ENCODE assay signal across 8 mouse cellular contexts in genomic region chr15:80977620-80978334, GRCm38 (mm10). TPM values are rescaled to one million over a fixed set of nuclear protein-coding genes. Genes with fewer than 3 reads are reported as not detected.
DNase-seq lines count a peak whose midpoint lies in the region; ATAC-seq and TF ChIP-seq lines count a peak whose summit lies in the region.

Gene Sgsm3 (plus strand): TSS chr15:80977765.

- under 1% methylated on average over 67 of the region's 67 CpGs for WGBS in heart, embryonic 10.5 days
- under 1% methylated on average over 67 of the region's 67 CpGs for WGBS in kidney, embryonic 15.5 days

- TF ChIP-seq POLR2A in bone marrow macrophage, adult 2 months (IDR thresholded peaks at IDR 0.05; ENCODE audit: borderline replicate concordance, low read depth, low read length), result no peak
- peak; percentile 81 for TF ChIP-seq POLR2A in embryonic fibroblast, embryonic 13.5 days (IDR thresholded peaks at IDR 0.05; ENCODE audit: low read depth, low read length)

- no peaks in the 10 kb centered on the region for H3K9me3 ChIP-seq in heart, embryonic 10.5 days
- no peaks in the 10 kb centered on the region for H3K9me3 ChIP-seq in kidney, embryonic 15.5 days (replicated peaks)

- peak within 1 kb of the TSS; percentile 89 for H3K4me3 ChIP-seq in bone marrow macrophage, adult 2 months (ENCODE audit: insufficient read depth, low read length)
- peak within 1 kb of the TSS; percentile 84 for H3K4me3 ChIP-seq in embryonic fibroblast, embryonic 13.5 days (ENCODE audit: insufficient read depth, low read length)
- peak within 1 kb of the TSS; percentile 96 for H3K4me3 ChIP-seq in heart, embryonic 10.5 days
- peak within 1 kb of the TSS; percentile 92 for H3K4me3 ChIP-seq in kidney, embryonic 15.5 days (replicated peaks)

- no peaks in the 10 kb centered on the region for H3K36me3 ChIP-seq in heart, embryonic 10.5 days
- no peaks in the 10 kb centered on the region for H3K36me3 ChIP-seq in kidney, embryonic 15.5 days

- H3K9ac ChIP-seq in kidney, embryonic 15.5 days, result peak within 1 kb of the TSS; percentile 75

- H3K27me3 ChIP-seq in heart, embryonic 10.5 days (ENCODE audit: insufficient read depth, poor library complexity, severe bottlenecking), result no peaks in the 10 kb centered on the region
- H3K27me3 ChIP-seq in kidney, embryonic 15.5 days, result no peaks in the 10 kb centered on the region

- peak; percentile 56 for DNase-seq in 416B (ENCODE audit: low read depth)
- peak; percentile 94 for DNase-seq in heart, embryonic 10.5 days (ENCODE audit: low spot score)
- DNase-seq in liver, result peak; percentile 90
- peak; percentile 84 to 93 for DNase-seq in spleen, postnatal 4 days (ENCODE audit: low spot score in 2 of 2)

- no peak within 1 kb of the TSS for H3K27ac ChIP-seq in bone marrow macrophage, adult 2 months (ENCODE audit: insufficient read depth, low read depth, low read length)
- H3K27ac ChIP-seq in embryonic fibroblast, embryonic 13.5 days (ENCODE audit: insufficient read depth, low read length), result no peak within 1 kb of the TSS
- peak within 1 kb of the TSS; percentile 91 for H3K27ac ChIP-seq in heart, embryonic 10.5 days
- H3K27ac ChIP-seq in kidney, embryonic 15.5 days, result 0 out of 2 replicates have a peak within 1 kb of the TSS, but pooled peaks have one; percentile 41

- no peak for TF ChIP-seq CTCF in bone marrow macrophage, adult 2 months (IDR thresholded peaks at IDR 0.05; ENCODE audit: low read depth, low read length)
- no peak for TF ChIP-seq CTCF in embryonic fibroblast, embryonic 13.5 days (IDR thresholded peaks at IDR 0.05; ENCODE audit: borderline replicate concordance, insufficient read depth, low read length)

- ATAC-seq in kidney, embryonic 15.5 days (replicated peaks; ENCODE audit: low FRiP score), result peak; percentile 95
- peak; percentile 69 for ATAC-seq in monocyte, adult 5-6 weeks (replicated peaks; ENCODE audit: insufficient number of reproducible peaks, low FRiP score, low TSS enrichment, poor library complexity, severe bottlenecking)

- H3K4me1 ChIP-seq in bone marrow macrophage, adult 2 months (ENCODE audit: control insufficient read depth, insufficient read depth, low read length), result peaks cover 19% of the 10 kb centered on the region
- peaks cover 5% of the 10 kb centered on the region for H3K4me1 ChIP-seq in embryonic fibroblast, embryonic 13.5 days (ENCODE audit: control insufficient read depth, insufficient read depth, low read length)
- H3K4me1 ChIP-seq in heart, embryonic 10.5 days, result peaks cover 25% of the 10 kb centered on the region
- peaks cover 11% of the 10 kb centered on the region for H3K4me1 ChIP-seq in kidney, embryonic 15.5 days

- H3K4me2 ChIP-seq in kidney, embryonic 15.5 days, result peak within 1 kb of the TSS; percentile 90

RNA-seq across cellular contexts. Expression of gene Sgsm3, which starts in this region (rescaled TPM):
- polyA plus RNA-seq in bone marrow macrophage, adult 2 months (2012; ENCODE audit: insufficient read depth, insufficient read length, missing spikeins), result 9.8 and 13.2 TPM in 2 replicates
- 18.1 and 19.1 TPM in 2 replicates for polyA plus RNA-seq in embryonic fibroblast, embryonic 13.5 days (2011; ENCODE audit: insufficient read length, low read depth, missing spikeins)
- polyA plus RNA-seq in heart, embryonic 10.5 days (2016; fragmentation: Nextera tagmentation; extraction: Ambion mirVana), result 23.7 and 26.4 TPM in 2 replicates
- polyA plus RNA-seq in kidney, embryonic 15.5 days (2015; fragmentation: Nextera tagmentation; extraction: Ambion mirVana), result 24.8 and 27.1 TPM in 2 replicates
- total RNA-seq in monocyte, adult 5-6 weeks (2017), result 8.6 to 12.8 TPM (median 10.1 TPM) in 3 replicates

Comparison
In these comparisons a context has a peak if more than half of its experiments do, and no peak if none do; other contexts are left out.
1. H3K27ac ChIP-seq: peak in heart, embryonic 10.5 days (single experiment) and kidney, embryonic 15.5 days (single experiment); none in bone marrow macrophage, adult 2 months (single experiment) and embryonic fibroblast, embryonic 13.5 days (single experiment).
2. Peak in every context shown above with its lines, with median percentiles within 50 percentile points of each other: DNase-seq and H3K4me3 ChIP-seq.